Mouse (Mus musculus) liver, postnatal 0 days (tissue): ENCODE measurements around the gene Rnase13.

ENCODE experiments used
- CTCF ChIP-seq: sonication (generic); IDR thresholded peaks from 2 replicates; pipeline ENCODE4 v1.5.1; 2016; ENCODE audit warnings: antibody characterized with exemption, low read depth
- EP300 ChIP-seq: IDR thresholded peaks from 2 replicates; pipeline ENCODE4 v1.6.1; 2016; ENCODE audit warnings: antibody characterized with exemption, low read depth, mild to moderate bottlenecking

- no peak for TF ChIP-seq CTCF
- no peak for TF ChIP-seq EP300
These were observed 30.2 kb downstream of the Rnase13 start, which contains the start of gene Slc39a2 for GRCm38 (mm10) chr14:51892191-51892939.
